Mouse (Mus musculus) urinary bladder, postnatal 36 days (tissue): ENCODE data around the gene Rab3c.

ENCODE experiments used
- DNase-seq, 2 experiments: peaks; one replicate each; pipeline ENCODE4 v3.0.0; 2022; ENCODE audit warnings: low spot score in 2 of 2, mixed read lengths in 1 of 2

Gene Rab3c

GRCm38 (mm10) chr13:110023031-110023430 lies 257.8 kb downstream of the Rab3c start:
- DNase-seq: no peak

GRCm38 (mm10) chr13:110019774-110020173 lies 261.0 kb downstream of the Rab3c start:
- DNase-seq: no peak

GRCm38 (mm10) chr13:110018941-110019743 lies 261.7 kb downstream of the Rab3c start:
- DNase-seq: no peak

GRCm38 (mm10) chr13:110018431-110018901 lies 262.3 kb downstream of the Rab3c start:
- DNase-seq: peak; percentile 67 to 73

- DNase-seq: no peak
Measured at GRCm38 (mm10) chr13:110012029-110012428, 268.8 kb downstream of the Rab3c start.

- no peak for DNase-seq
Measured at GRCm38 (mm10) chr13:110010876-110011275, 269.9 kb downstream of the Rab3c start.

GRCm38 (mm10) chr13:110008539-110008938 lies 272.3 kb downstream of the Rab3c start:
- DNase-seq: no peak

GRCm38 (mm10) chr13:110006106-110006781 lies 274.6 kb downstream of the Rab3c start:
- no peak for DNase-seq
